ENCODE assay signal across 11 mouse cellular contexts in genomic region chr4:130266601-130267000, GRCm38 (mm10). TPM values are rescaled to one million over a fixed set of nuclear protein-coding genes. Genes with fewer than 3 reads are reported as not detected.
A peak's percentile ranks its signal among the peaks of the same experiment; 100 is the strongest.
DNase-seq lines count a peak whose midpoint lies in the region; ATAC-seq and TF ChIP-seq lines count a peak whose summit lies in the region.
"Had no signal": no experiment of that assay in that cellular context is flagged by ENCODE, and none has a peak within 500 bp of the region (broad histone marks: within the 10 kb centered on the region; RNA-seq: fewer than 3 reads in every experiment).

No protein-coding gene starts in this region.

- H3K27me3 ChIP-seq in E14TG2a.4 (ENCODE audit: insufficient read depth, low read length) (peaks cover 34% of the 10 kb centered on the region), MEL (ENCODE audit: control insufficient read depth in 1 of 2, insufficient read depth in 2 of 2, low read length in 2 of 2) (no peaks in the 10 kb centered on the region)
- H3K27me3 ChIP-seq in intestine, embryonic 15.5 days (replicated peaks), result peaks cover 6% of the 10 kb centered on the region; the same call in 1 of the 2 replicates

- no peak for TF ChIP-seq EP300 in MEL (IDR thresholded peaks at IDR 0.05; ENCODE audit: low read depth in 1 of 2, low read length in 2 of 2)

- H3K9me3 ChIP-seq in E14TG2a.4 (ENCODE audit: low read length), result no peaks in the 10 kb centered on the region
- H3K9me3 ChIP-seq in MEL (replicated peaks; ENCODE audit: insufficient read depth, low read length), result no peaks in the 10 kb centered on the region
- no peaks in the 10 kb centered on the region for H3K9me3 ChIP-seq in intestine, embryonic 15.5 days

- peak overlapping the region; percentile 49 for H3K4me2 ChIP-seq in intestine, embryonic 15.5 days (replicated peaks)

- TF ChIP-seq CTCF in E14TG2a.4 (conservative IDR thresholded peaks at IDR 0.05; ENCODE audit: low read length) (no peak), MEL (IDR thresholded peaks at IDR 0.05 in 2 of 3, conservative IDR thresholded peaks at IDR 0.05 in 1 of 3; ENCODE audit: control insufficient read depth in 1 of 3, insufficient read depth in 1 of 3, low read depth in 2 of 3, low read length in 3 of 3, poor library complexity in 1 of 3, severe bottlenecking in 1 of 3) (no peak)

- no peak overlapping the region for H3K9ac ChIP-seq in MEL (ENCODE audit: control insufficient read depth, low read depth, low read length, poor library complexity, severe bottlenecking)
- H3K9ac ChIP-seq in intestine, embryonic 15.5 days, result no peak overlapping the region

- no peak for TF ChIP-seq POLR2A in MEL (IDR thresholded peaks at IDR 0.05; ENCODE audit: control insufficient read depth in 1 of 2, insufficient read depth in 1 of 2, low read depth in 1 of 2, low read length in 2 of 2, poor library complexity in 1 of 2)

- H3K27ac ChIP-seq in MEL (ENCODE audit: control insufficient read depth, low read depth, low read length), result no peak overlapping the region
- H3K27ac ChIP-seq in intestine, embryonic 15.5 days, result no peak overlapping the region

- H3K4me1 ChIP-seq in E14TG2a.4 (replicated peaks; ENCODE audit: low read depth, low read length) (peaks cover 47% of the 10 kb centered on the region), MEL (ENCODE audit: control insufficient read depth in 1 of 2, insufficient read depth in 2 of 2, low read length in 2 of 2) (peaks cover 0 to 7% of the 10 kb centered on the region in 2 experiments; a peak in 2 of 4 replicates)
- H3K4me1 ChIP-seq in intestine, embryonic 15.5 days (replicated peaks), result peaks cover 10% of the 10 kb centered on the region; the same call in 1 of the 2 replicates

- peak; percentile 23 for DNase-seq in MEL (ENCODE audit: low read depth, low spot score)
- DNase-seq in lung, postnatal 14 days, result peak; percentile 14
- DNase-seq in c-Kit-positive CD71-positive TER-119-positive erythroid progenitor cells, embryonic 14.5 days (ENCODE audit: low spot score), result no peak
- no peak for DNase-seq in left cerebral cortex, adult 11 months (ENCODE audit: low spot score)
- no peak for DNase-seq in layer of hippocampus, postnatal 14 days (ENCODE audit: low spot score in 2 of 2)
- DNase-seq: cerebellum, adult 18-20 months; thymus, postnatal 25 days had no signal

- 44% methylated on average over 9 of the region's 9 CpGs for WGBS in intestine, embryonic 15.5 days

- H3K36me3 ChIP-seq in E14TG2a.4 (ENCODE audit: insufficient read depth, low read length), result no peaks in the 10 kb centered on the region
- no peaks in the 10 kb centered on the region for H3K36me3 ChIP-seq in MEL (ENCODE audit: control insufficient read depth in 1 of 2, insufficient read depth in 2 of 2, low read length in 2 of 2)
- no peaks in the 10 kb centered on the region for H3K36me3 ChIP-seq in intestine, embryonic 15.5 days

- no peak for TF ChIP-seq RAD21 in MEL (IDR thresholded peaks at IDR 0.05; ENCODE audit: low read depth, low read length)

- no peak; the same call in 1 of the 2 replicates for ATAC-seq in intestine, embryonic 15.5 days

- no peaks in the 10 kb centered on the region for H3K79me2 ChIP-seq in MEL (ENCODE audit: control insufficient read depth, insufficient read depth, low read length, poor library complexity)

- H3K4me3 ChIP-seq in E14TG2a.4 (replicated peaks; ENCODE audit: low read length), result peak overlapping the region; percentile 54
- no peak overlapping the region for H3K4me3 ChIP-seq in MEL (ENCODE audit: control insufficient read depth in 1 of 2, insufficient read depth in 1 of 2, low read depth in 2 of 2, low read length in 2 of 2)
- H3K4me3 ChIP-seq in intestine, embryonic 15.5 days (replicated peaks), result 0 out of 2 replicates have a peak overlapping the region, but pooled peaks have one; percentile 22

TF ChIP-seq in MEL, 35 proteins besides CTCF, POLR2A, EP300 and RAD21:
- TF ChIP-seq SIN3A (IDR thresholded peaks at IDR 0.05; ENCODE audit: low read length) (no peak), ZNF384 (IDR thresholded peaks at IDR 0.05; ENCODE audit: low read depth, low read length) (no peak), MEF2A (IDR thresholded peaks at IDR 0.05; ENCODE audit: extremely low read depth, insufficient replicate concordance, low read depth, low read length, poor library complexity, severe bottlenecking) (no peak), POLR2AphosphoS2 (IDR thresholded peaks at IDR 0.05; ENCODE audit: low read length) (no peak), MAX (IDR thresholded peaks at IDR 0.05; ENCODE audit: low read length) (no peak), JUND (IDR thresholded peaks at IDR 0.05; ENCODE audit: low read depth, low read length) (no peak), POLR2AphosphoS5 (IDR thresholded peaks at IDR 0.05; ENCODE audit: borderline replicate concordance, low read depth, low read length) (no peak), MAZ (IDR thresholded peaks at IDR 0.05; ENCODE audit: low read depth, low read length) (no peak), RCOR1 (IDR thresholded peaks at IDR 0.05; ENCODE audit: low read depth, low read length) (no peak), CHD1 (IDR thresholded peaks at IDR 0.05; ENCODE audit: low read depth, low read length) (no peak)

RNA-seq across cellular contexts. Expression of gene Serinc2, which starts 12.4 kb away (rescaled TPM):
- not detected in 2 replicates for total RNA-seq in MEL (2012; rRNA removed)
- polyA plus RNA-seq in MEL (2012; ENCODE audit: insufficient read depth in 1 of 2, insufficient read length in 2 of 2, low read depth in 1 of 2, low replicate concordance in 2 of 2, missing spikeins in 1 of 2), result under 1 TPM in 1 of 2 experiments, not detected in 1; 0.21 TPM
- 20.0 and 21.0 TPM in 2 replicates for polyA plus RNA-seq in intestine, embryonic 15.5 days (2015; fragmentation: Nextera tagmentation; extraction: Ambion mirVana)
- total RNA-seq in layer of hippocampus, postnatal 14 days (2021), result 1 to 10 TPM; 7.9 to 9.6 TPM

RNA-seq across cellular contexts. Expression of gene Fabp3, which starts 41.8 kb away (rescaled TPM):
- total RNA-seq in MEL (2012; rRNA removed), result not detected in 2 replicates
- under 1 TPM in 1 of 2 experiments, not detected in 1; 0.60 TPM for polyA plus RNA-seq in MEL (2012; ENCODE audit: insufficient read depth in 1 of 2, insufficient read length in 2 of 2, low read depth in 1 of 2, low replicate concordance in 2 of 2, missing spikeins in 1 of 2)
- 5.4 and 6.1 TPM in 2 replicates for polyA plus RNA-seq in intestine, embryonic 15.5 days (2015; fragmentation: Nextera tagmentation; extraction: Ambion mirVana)
- total RNA-seq in layer of hippocampus, postnatal 14 days (2021), result 100 to 1,000 TPM; 137 to 138 TPM

RNA-seq across cellular contexts. Expression of gene Gm10570, which starts 41.9 kb away (rescaled TPM):
- total RNA-seq in MEL (2012; rRNA removed), result not detected in 2 replicates
- not detected for polyA plus RNA-seq in MEL (2012; ENCODE audit: insufficient read depth in 1 of 2, insufficient read length in 2 of 2, low read depth in 1 of 2, low replicate concordance in 2 of 2, missing spikeins in 1 of 2)
- polyA plus RNA-seq in intestine, embryonic 15.5 days (2015; fragmentation: Nextera tagmentation; extraction: Ambion mirVana), result not detected in 2 replicates
- 1 to 10 TPM; 1.5 to 2.6 TPM for total RNA-seq in layer of hippocampus, postnatal 14 days (2021)
- total RNA-seq: layer of hippocampus, postnatal 10 days had no signal

RNA-seq across cellular contexts. Expression of gene Gm853, which starts 44.4 kb away (rescaled TPM):
- total RNA-seq in MEL (2012; rRNA removed), result not detected in 2 replicates
- polyA plus RNA-seq in MEL (2012; ENCODE audit: insufficient read depth in 1 of 2, insufficient read length in 2 of 2, low read depth in 1 of 2, low replicate concordance in 2 of 2, missing spikeins in 1 of 2), result under 1 TPM in 1 of 2 experiments, not detected in 1; 0.04 TPM
- polyA plus RNA-seq in intestine, embryonic 15.5 days (2015; fragmentation: Nextera tagmentation; extraction: Ambion mirVana), result not detected in 2 replicates
- total RNA-seq in layer of hippocampus, postnatal 14 days (2021), result under 1 TPM in 1 of 2 experiments, not detected in 1; 0.46 TPM
- total RNA-seq: heart, postnatal 14 days; layer of hippocampus, postnatal 10 days had no signal

Comparison
In these comparisons a context has a peak if more than half of its experiments do, and no peak if none do; other contexts are left out.
1. H3K4me3 ChIP-seq: peak in E14TG2a.4 (single experiment) and intestine, embryonic 15.5 days (single experiment); none in MEL (0 of 2).
2. DNase-seq: peak in MEL (single experiment) and lung, postnatal 14 days (single experiment); none in c-Kit-positive CD71-positive TER-119-positive erythroid progenitor cells, embryonic 14.5 days (single experiment), left cerebral cortex, adult 11 months (single experiment) and layer of hippocampus, postnatal 14 days (0 of 2).
3. RNA of gene Fabp3, which starts 41.8 kb away (total RNA-seq): 137 to 138 TPM in layer of hippocampus, postnatal 14 days; not detected in MEL; every median in the first group is over 100 times any median in the second.